Mouse (Mus musculus): Measurements from ENCODE around the gene Olfr56. TPM values are rescaled to one million over a fixed set of nuclear protein-coding genes. Genes with fewer than 3 reads are reported as not detected.
"Not testable (repeated sequence)": the region's sequence is repeated elsewhere in the genome, so short reads cannot be mapped to it uniquely, and the experiment has no call there.

The Olfr56 gene
- polyA plus RNA-seq, 2 experiments from 2014 or later: 0.92 to 1.1 TPM

DNA sequence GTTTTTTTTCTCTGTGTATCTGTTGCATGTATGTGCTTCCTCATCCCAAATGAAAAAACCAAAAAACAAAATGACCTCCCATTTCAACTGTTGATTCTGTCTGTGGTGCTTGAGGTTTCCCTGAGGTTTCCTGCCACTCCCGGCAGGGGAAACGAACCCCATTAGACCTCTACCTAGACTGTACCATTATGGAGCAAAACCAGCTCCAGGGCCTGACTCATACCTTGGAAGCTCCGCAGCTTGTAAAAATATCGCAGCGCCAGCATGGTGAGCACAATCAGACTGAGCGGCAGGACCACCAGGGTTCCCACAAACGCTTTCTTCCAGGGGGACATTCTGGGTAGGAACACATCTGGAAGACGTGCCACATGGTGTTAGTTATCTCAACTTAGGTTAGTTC lies 196.7 kb downstream of the Olfr56 start:
- ATAC-seq: no peak

DNA sequence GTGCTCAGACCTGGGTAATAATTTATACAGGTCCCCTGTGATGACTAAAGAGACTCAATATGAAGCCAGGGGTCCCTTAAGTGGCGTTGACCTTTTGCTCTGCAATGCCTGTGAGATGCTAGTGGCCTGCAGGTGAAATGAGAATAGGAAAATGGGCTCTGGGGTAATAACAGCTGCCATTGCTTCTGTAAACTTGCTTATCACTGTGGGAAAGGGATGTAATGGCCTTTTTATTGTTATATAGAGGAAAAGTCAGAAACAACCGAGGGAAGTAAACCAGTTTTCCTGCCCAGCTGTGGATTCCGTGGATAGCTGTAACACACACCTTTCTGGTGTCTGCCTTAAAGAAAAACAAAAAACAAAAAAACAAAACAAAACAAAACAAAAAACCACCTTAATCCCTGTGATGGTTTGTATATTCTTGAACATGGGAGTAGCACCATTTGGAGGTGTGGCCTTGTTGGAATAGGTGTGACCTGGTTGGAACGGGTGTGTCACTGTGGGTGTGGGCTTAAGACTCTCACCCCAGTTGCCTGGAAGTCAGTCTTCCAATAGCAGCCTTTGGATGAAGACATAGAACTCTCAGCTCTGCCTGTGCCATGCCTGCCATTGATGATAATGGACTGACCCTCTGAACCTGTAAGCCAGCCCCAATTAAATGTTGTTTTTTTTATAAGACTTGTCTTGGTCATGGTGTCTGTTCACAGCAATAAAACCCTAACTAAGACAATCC lies 197.5 kb downstream of the Olfr56 start:
- not testable (repeated sequence) for ATAC-seq

DNA sequence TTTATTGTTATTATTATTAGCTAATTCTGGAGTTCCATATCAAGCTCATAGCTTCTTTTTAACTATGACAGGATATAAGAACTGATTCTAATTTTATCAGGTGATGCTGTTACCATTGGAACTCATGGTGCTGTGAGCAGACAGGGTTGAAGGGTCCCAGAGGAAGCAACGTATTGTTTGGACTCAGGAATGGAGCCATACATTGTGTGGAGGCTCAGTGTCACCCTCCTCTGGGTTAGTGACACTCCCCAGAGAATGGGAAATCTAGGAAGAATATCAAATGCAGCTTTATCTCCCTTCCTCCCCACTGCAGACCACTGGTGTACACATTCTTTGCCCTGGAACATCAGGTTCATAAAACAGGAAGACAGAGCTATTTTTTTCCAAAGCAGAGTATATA lies 204.5 kb downstream of the Olfr56 start:
- no peak for ATAC-seq

Other genes with a start within 250 kb of the Olfr56 start
- gene Rack1, start 178.6 kb upstream of the Olfr56 start, polyA plus RNA-seq (2017; shearing (Covaris generic)): 1,000 to 10,000 TPM; 1,099 to 1,661 TPM
- 1 to 10 TPM; 2.0 to 3.7 TPM for gene Trim41, start 161.5 kb upstream of the Olfr56 start, polyA plus RNA-seq (2017; shearing (Covaris generic))
- 1 to 10 TPM in 1 of 2 experiments, under 1 TPM in 1; 0.77 to 2.1 TPM for gene Trim7, start 152.7 kb upstream of the Olfr56 start, polyA plus RNA-seq (2017; shearing (Covaris generic))
- gene Gm12184, start 152.2 kb upstream of the Olfr56 start, polyA plus RNA-seq (2017; shearing (Covaris generic)): 1 to 10 TPM in 1 of 2 experiments, under 1 TPM in 1; 0.92 to 4.1 TPM
- 100 to 1,000 TPM; 189 to 229 TPM for gene Irgm1, start 107.2 kb upstream of the Olfr56 start, polyA plus RNA-seq (2017; shearing (Covaris generic))
- 1 to 10 TPM in 1 of 2 experiments, under 1 TPM in 1; 0.39 to 1.1 TPM for gene Gm5431, start 76.7 kb upstream of the Olfr56 start, polyA plus RNA-seq (2017; shearing (Covaris generic))
- gene Psme2b, start 32.7 kb upstream of the Olfr56 start, polyA plus RNA-seq (2017; shearing (Covaris generic)): 100 to 1,000 TPM; 248 to 283 TPM
- 100 to 1,000 TPM; 159 to 268 TPM for gene 9930111J21Rik1, start 509 bp downstream of the Olfr56 start, polyA plus RNA-seq (2017; shearing (Covaris generic))
- gene Gm12185, start 13.3 kb downstream of the Olfr56 start, polyA plus RNA-seq (2017; shearing (Covaris generic)): 1 to 10 TPM; 7.0 to 8.0 TPM
- 100 to 1,000 TPM; 337 to 352 TPM for gene Tgtp1, start 15.3 kb downstream of the Olfr56 start, polyA plus RNA-seq (2017; shearing (Covaris generic))
- gene 9930111J21Rik2, start 72.4 kb downstream of the Olfr56 start, polyA plus RNA-seq (2017; shearing (Covaris generic)): 100 to 1,000 TPM; 148 to 213 TPM
- 100 to 1,000 TPM; 424 to 495 TPM for gene Tgtp2, start 85.3 kb downstream of the Olfr56 start, polyA plus RNA-seq (2017; shearing (Covaris generic))
- 100 to 1,000 TPM; 473 to 495 TPM for gene Ifi47, start 97.7 kb downstream of the Olfr56 start, polyA plus RNA-seq (2017; shearing (Covaris generic))
- under 1 TPM; 0.35 to 0.47 TPM for gene Olfr1396, start 136.0 kb downstream of the Olfr56 start, polyA plus RNA-seq (2017; shearing (Covaris generic))
- gene Olfr1395, start 163.4 kb downstream of the Olfr56 start, polyA plus RNA-seq (2017; shearing (Covaris generic)): not detected
- not detected for gene Olfr1394, start 175.5 kb downstream of the Olfr56 start, polyA plus RNA-seq (2017; shearing (Covaris generic))
- under 1 TPM in 1 of 2 experiments, not detected in 1; 0.35 TPM for gene Btnl9, start 208.3 kb downstream of the Olfr56 start, polyA plus RNA-seq (2017; shearing (Covaris generic))
- 10 to 100 TPM; 60.2 to 62.0 TPM for gene Zfp62, start 224.4 kb downstream of the Olfr56 start, polyA plus RNA-seq (2017; shearing (Covaris generic))

Data from CD4-positive, CD25-positive, alpha-beta regulatory T cell, adult 4 months (primary cell).